7 mouse cellular contexts compared by ENCODE assay signal in the genomic region with DNA sequence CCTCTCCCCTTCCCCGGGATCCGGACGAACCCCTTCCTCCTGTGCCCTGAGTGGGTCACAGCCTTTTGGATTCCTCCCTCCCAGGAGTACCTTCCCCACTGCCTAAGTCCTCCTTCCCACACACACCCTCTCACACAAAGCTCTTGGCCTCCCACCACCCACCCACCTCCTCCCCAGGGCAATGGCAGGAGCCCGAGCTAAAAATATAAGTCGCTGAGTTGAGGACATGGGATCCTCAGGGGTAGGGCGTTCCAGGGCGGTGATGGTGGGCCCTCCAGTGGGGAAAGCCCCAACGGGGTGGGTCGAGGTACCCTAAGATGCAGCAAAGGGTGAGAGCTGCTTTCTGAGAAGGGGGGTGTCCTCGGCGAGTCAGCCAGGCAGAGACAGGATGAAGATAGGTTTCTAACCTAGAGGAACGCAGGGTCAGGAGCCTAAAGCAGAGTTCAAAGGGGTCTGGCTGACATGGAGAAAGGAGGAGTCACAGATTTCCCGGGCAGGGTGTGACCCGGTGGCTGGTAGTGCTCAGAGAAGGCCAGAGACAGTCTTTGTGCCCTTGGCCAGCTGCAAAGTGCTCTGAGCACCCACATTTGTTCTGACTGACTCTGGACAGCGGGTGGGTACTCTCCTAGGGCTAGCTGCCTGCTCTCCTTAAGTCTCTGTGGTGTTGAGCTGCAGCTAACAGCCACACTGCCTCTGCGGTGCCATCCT. TPM values are rescaled to one million over a fixed set of nuclear protein-coding genes. Genes with fewer than 3 reads are reported as not detected.
DNase-seq lines count a peak whose midpoint lies in the region; ATAC-seq and TF ChIP-seq lines count a peak whose summit lies in the region.

No protein-coding gene starts in this region.

- WGBS in forebrain, embryonic 16.5 days = 15% methylated on average over 16 of the region's 16 CpGs
- WGBS in liver, embryonic 11.5 days = 15% methylated on average over 15 of the region's 16 CpGs
- WGBS in thymus, adult 2 months = 7% methylated on average over 15 of the region's 16 CpGs

- no peaks in the 10 kb centered on the region for H3K36me3 ChIP-seq in forebrain, embryonic 16.5 days (ENCODE audit: control insufficient read depth, insufficient read depth)
- no peaks in the 10 kb centered on the region for H3K36me3 ChIP-seq in liver, embryonic 11.5 days (ENCODE audit: control insufficient read depth, insufficient read depth, low read length)
- no peaks in the 10 kb centered on the region for H3K36me3 ChIP-seq in thymus, adult 2 months (ENCODE audit: control insufficient read depth, insufficient read depth, low read length)

- H3K4me2 ChIP-seq in forebrain, embryonic 16.5 days (ENCODE audit: low read length) = peak overlapping the region; percentile 98
- peak overlapping the region; percentile 99 for H3K4me2 ChIP-seq in liver, embryonic 11.5 days

- H3K4me3 ChIP-seq in forebrain, embryonic 16.5 days (replicated peaks; ENCODE audit: low read length) = peak overlapping the region; percentile 55
- peak overlapping the region; percentile 57 for H3K4me3 ChIP-seq in liver, embryonic 11.5 days (ENCODE audit: low read depth, low read length)
- H3K4me3 ChIP-seq in thymus, adult 2 months (ENCODE audit: control insufficient read depth, insufficient read depth, low read length) = peak overlapping the region; percentile 68

- peak; percentile 41 for DNase-seq in 416B (ENCODE audit: low read depth)
- peak; percentile 26 to 34 for DNase-seq in B cell, adult 2 months
- DNase-seq in liver, embryonic 11.5 days (ENCODE audit: low spot score) = no peak
- DNase-seq in thymus, adult 2 months = no peak
- no peak for DNase-seq in adrenal gland, adult 2 months
- no peak for DNase-seq in urinary bladder, postnatal 10 days (ENCODE audit: low spot score)

- peaks cover 17% of the 10 kb centered on the region for H3K4me1 ChIP-seq in forebrain, embryonic 16.5 days (replicated peaks; ENCODE audit: control insufficient read depth, insufficient read depth, low read length)
- peaks cover 48% of the 10 kb centered on the region for H3K4me1 ChIP-seq in liver, embryonic 11.5 days (replicated peaks; ENCODE audit: control insufficient read depth, insufficient read depth, low read length)
- peaks cover 43% of the 10 kb centered on the region for H3K4me1 ChIP-seq in thymus, adult 2 months (replicated peaks; ENCODE audit: control insufficient read depth, insufficient read depth, low read length)

- no peak for TF ChIP-seq POLR2A in thymus, adult 2 months (IDR thresholded peaks at IDR 0.05; ENCODE audit: control insufficient read depth, extremely low read depth, insufficient read depth, low read length, poor library complexity)

- H3K9me3 ChIP-seq in forebrain, embryonic 16.5 days (ENCODE audit: control insufficient read depth, low read length) = no peaks in the 10 kb centered on the region
- no peaks in the 10 kb centered on the region for H3K9me3 ChIP-seq in liver, embryonic 11.5 days (ENCODE audit: control insufficient read depth, low read length)

- ATAC-seq in forebrain, embryonic 16.5 days = peak; percentile 6; the same call in 1 of the 2 replicates
- no peak for ATAC-seq in liver, embryonic 11.5 days (replicated peaks; ENCODE audit: low FRiP score)

- peak overlapping the region; percentile 72 for H3K9ac ChIP-seq in forebrain, embryonic 16.5 days (replicated peaks; ENCODE audit: low read depth, low read length)
- peak overlapping the region; percentile 72 for H3K9ac ChIP-seq in liver, embryonic 11.5 days (ENCODE audit: low read depth, low read length)

- H3K27ac ChIP-seq in forebrain, embryonic 16.5 days (ENCODE audit: low read length) = no peak overlapping the region
- no peak overlapping the region for H3K27ac ChIP-seq in liver, embryonic 11.5 days (ENCODE audit: low read depth, low read length)
- H3K27ac ChIP-seq in thymus, adult 2 months (ENCODE audit: control insufficient read depth, insufficient read depth, low read length) = no peak overlapping the region

- TF ChIP-seq CTCF in thymus, adult 2 months (IDR thresholded peaks at IDR 0.05; ENCODE audit: borderline replicate concordance, control insufficient read depth, extremely low read depth, insufficient read depth, low read length, poor library complexity) = no peak

- peaks cover 3% of the 10 kb centered on the region; the same call in 1 of the 2 replicates for H3K27me3 ChIP-seq in forebrain, embryonic 16.5 days (replicated peaks; ENCODE audit: control insufficient read depth, insufficient read depth, low read length)
- H3K27me3 ChIP-seq in liver, embryonic 11.5 days (replicated peaks; ENCODE audit: control insufficient read depth, insufficient read depth, low read length) = peaks cover 15% of the 10 kb centered on the region
- no peaks in the 10 kb centered on the region for H3K27me3 ChIP-seq in thymus, adult 2 months (ENCODE audit: control insufficient read depth, insufficient read depth, low read length)

RNA-seq across cellular contexts. Expression of a gene that starts 0.7 kb away (rescaled TPM):
- polyA plus RNA-seq in forebrain, embryonic 16.5 days (2015; fragmentation: Nextera tagmentation; extraction: Ambion mirVana) = 1.8 and 2.4 TPM in 2 replicates
- 5.6 and 7.4 TPM in 2 replicates for polyA plus RNA-seq in liver, embryonic 11.5 days (2014; fragmentation: Nextera tagmentation; extraction: Ambion mirVana)
- 10.9 and 14.2 TPM in 2 replicates for polyA plus RNA-seq in thymus, adult 2 months (2012; rRNA removed)
- total RNA-seq in adrenal gland, adult 2 months (2021) = 10 to 100 TPM; 10.7 to 39.1 TPM
- 10.6 and 11.0 TPM in 2 replicates for polyA plus RNA-seq in adrenal gland, adult 2 months (2012; rRNA removed)

RNA-seq across cellular contexts. Expression of a gene that starts 24.0 kb away (rescaled TPM):
- polyA plus RNA-seq in forebrain, embryonic 16.5 days (2015; fragmentation: Nextera tagmentation; extraction: Ambion mirVana) = 68.9 and 75.9 TPM in 2 replicates
- 216 and 222 TPM in 2 replicates for polyA plus RNA-seq in liver, embryonic 11.5 days (2014; fragmentation: Nextera tagmentation; extraction: Ambion mirVana)
- polyA plus RNA-seq in thymus, adult 2 months (2012; rRNA removed) = 131 and 134 TPM in 2 replicates
- total RNA-seq in adrenal gland, adult 2 months (2021) = 10 to 100 TPM; 23.6 to 53.6 TPM
- polyA plus RNA-seq in adrenal gland, adult 2 months (2012; rRNA removed) = 49.1 and 67.3 TPM in 2 replicates

RNA-seq across cellular contexts. Expression of a gene that starts 31.9 kb away (rescaled TPM):
- 2.6 TPM in 2 replicates for polyA plus RNA-seq in forebrain, embryonic 16.5 days (2015; fragmentation: Nextera tagmentation; extraction: Ambion mirVana)
- 4.6 and 6.5 TPM in 2 replicates for polyA plus RNA-seq in liver, embryonic 11.5 days (2014; fragmentation: Nextera tagmentation; extraction: Ambion mirVana)
- polyA plus RNA-seq in thymus, adult 2 months (2012; rRNA removed) = 26.3 and 26.8 TPM in 2 replicates
- total RNA-seq in adrenal gland, adult 2 months (2021) = 10 to 100 TPM; 20.7 to 40.6 TPM
- polyA plus RNA-seq in adrenal gland, adult 2 months (2012; rRNA removed) = 45.0 and 47.9 TPM in 2 replicates

RNA-seq across cellular contexts. Expression of a gene that starts 54.2 kb away (rescaled TPM):
- 56.9 and 57.1 TPM in 2 replicates for polyA plus RNA-seq in forebrain, embryonic 16.5 days (2015; fragmentation: Nextera tagmentation; extraction: Ambion mirVana)
- polyA plus RNA-seq in liver, embryonic 11.5 days (2014; fragmentation: Nextera tagmentation; extraction: Ambion mirVana) = 54.9 and 62.9 TPM in 2 replicates
- polyA plus RNA-seq in thymus, adult 2 months (2012; rRNA removed) = 220 and 229 TPM in 2 replicates
- total RNA-seq in adrenal gland, adult 2 months (2021) = 100 to 1,000 TPM; 267 to 369 TPM
- polyA plus RNA-seq in adrenal gland, adult 2 months (2012; rRNA removed) = 291 and 463 TPM in 2 replicates

RNA-seq across cellular contexts. Expression of a gene that starts 58.1 kb away (rescaled TPM):
- polyA plus RNA-seq in forebrain, embryonic 16.5 days (2015; fragmentation: Nextera tagmentation; extraction: Ambion mirVana) = 0.65 and 0.92 TPM in 2 replicates
- polyA plus RNA-seq in liver, embryonic 11.5 days (2014; fragmentation: Nextera tagmentation; extraction: Ambion mirVana) = 0.96 and 1.7 TPM in 2 replicates
- polyA plus RNA-seq in thymus, adult 2 months (2012; rRNA removed) = 15.9 and 17.8 TPM in 2 replicates
- 10 to 100 TPM in 1 of 2 experiments, 1 to 10 TPM in 1; 5.5 to 15.8 TPM for total RNA-seq in adrenal gland, adult 2 months (2021)
- polyA plus RNA-seq in adrenal gland, adult 2 months (2012; rRNA removed) = 25.5 and 32.6 TPM in 2 replicates

Comparison
In these comparisons a context has a peak if more than half of its experiments do, and no peak if none do; other contexts are left out.
1. DNase-seq: peak in 416B (single experiment) and B cell, adult 2 months (2 of 2); none in liver, embryonic 11.5 days (single experiment), thymus, adult 2 months (single experiment), adrenal gland, adult 2 months (single experiment) and urinary bladder, postnatal 10 days (single experiment).
2. Peak in every context shown above with its lines, with median percentiles within 50 percentile points of each other: H3K4me3 ChIP-seq.